ENCODE assay signal across 7 mouse cellular contexts in genomic region chr4:139213935-139214371, GRCm38 (mm10). TPM values are rescaled to one million over a fixed set of nuclear protein-coding genes. Genes with fewer than 3 reads are reported as not detected.
A peak's percentile ranks its signal among the peaks of the same experiment; 100 is the strongest.
DNase-seq lines count a peak whose midpoint lies in the region; ATAC-seq and TF ChIP-seq lines count a peak whose summit lies in the region.

No protein-coding gene starts in this region.

- no peak for TF ChIP-seq POLR2A in spleen, adult 2 months (IDR thresholded peaks at IDR 0.05; ENCODE audit: low read depth, low read length)

- no peak overlapping the region for H3K9ac ChIP-seq in forebrain, embryonic 14.5 days (ENCODE audit: low read length)
- H3K9ac ChIP-seq in midbrain, embryonic 15.5 days, result no peak overlapping the region

- H3K36me3 ChIP-seq in spleen, adult 2 months (ENCODE audit: control insufficient read depth, insufficient read depth, low read length), result peaks cover 4% of the 10 kb centered on the region; the same call in 1 of the 2 replicates
- 0 out of 2 replicates have a peak, but pooled peaks cover 3% of the 10 kb centered on the region for H3K36me3 ChIP-seq in forebrain, embryonic 14.5 days (ENCODE audit: control insufficient read depth, insufficient read depth, low read length)
- no peaks in the 10 kb centered on the region for H3K36me3 ChIP-seq in midbrain, embryonic 15.5 days (replicated peaks)

- no peak for ATAC-seq in forebrain, embryonic 14.5 days
- no peak for ATAC-seq in midbrain, embryonic 15.5 days (replicated peaks)

- peak in 1 of 2 experiments; percentile 32 for DNase-seq in spleen, adult 2 months (ENCODE audit: low read depth in 1 of 2, low spot score in 2 of 2)
- no peak for DNase-seq in spleen, postnatal 4 days (ENCODE audit: low spot score in 2 of 2)
- DNase-seq in gastrocnemius, postnatal 25 days, result peak; percentile 59
- DNase-seq in kidney, postnatal 10 days, result peak; percentile 68
- no peak for DNase-seq in forebrain, embryonic 14.5 days (ENCODE audit: low spot score)
- DNase-seq in urinary bladder, postnatal 10 days (ENCODE audit: low spot score), result no peak

- H3K4me3 ChIP-seq in spleen, adult 2 months (ENCODE audit: extremely low read depth, insufficient read depth, insufficient read length), result no peak overlapping the region
- H3K4me3 ChIP-seq in forebrain, embryonic 14.5 days (ENCODE audit: low read depth, low read length), result no peak overlapping the region
- H3K4me3 ChIP-seq in midbrain, embryonic 15.5 days, result no peak overlapping the region

- TF ChIP-seq CTCF in spleen, adult 2 months (IDR thresholded peaks at IDR 0.05; ENCODE audit: extremely low read depth, insufficient read depth, insufficient read length, insufficient replicate concordance), result no peak

- no peaks in the 10 kb centered on the region for H3K27me3 ChIP-seq in spleen, adult 2 months (ENCODE audit: control insufficient read depth, insufficient read depth, low read length)
- H3K27me3 ChIP-seq in forebrain, embryonic 14.5 days (replicated peaks; ENCODE audit: control insufficient read depth, insufficient read depth, low read length), result no peaks in the 10 kb centered on the region
- H3K27me3 ChIP-seq in midbrain, embryonic 15.5 days (replicated peaks), result no peaks in the 10 kb centered on the region

- H3K27ac ChIP-seq in spleen, adult 2 months (ENCODE audit: insufficient read depth, low read length), result peak overlapping the region; percentile 37; the same call in 1 of the 2 replicates
- H3K27ac ChIP-seq in forebrain, embryonic 14.5 days (ENCODE audit: low read depth, low read length), result no peak overlapping the region
- H3K27ac ChIP-seq in midbrain, embryonic 15.5 days, result no peak overlapping the region

- 30% methylated on average over 11 of the region's 11 CpGs for WGBS in spleen, adult 2 months
- WGBS in forebrain, embryonic 14.5 days, result 89% methylated on average over 11 of the region's 11 CpGs
- WGBS in midbrain, embryonic 15.5 days, result 81% methylated on average over 11 of the region's 11 CpGs

- peaks cover 41% of the 10 kb centered on the region for H3K4me1 ChIP-seq in spleen, adult 2 months (ENCODE audit: control insufficient read depth, insufficient read depth, insufficient read length)
- H3K4me1 ChIP-seq in forebrain, embryonic 14.5 days (ENCODE audit: control insufficient read depth, insufficient read depth, low read length), result no peaks in the 10 kb centered on the region
- H3K4me1 ChIP-seq in midbrain, embryonic 15.5 days, result 0 out of 2 replicates have a peak, but pooled peaks cover 6% of the 10 kb centered on the region

- no peaks in the 10 kb centered on the region for H3K9me3 ChIP-seq in forebrain, embryonic 14.5 days (replicated peaks; ENCODE audit: control insufficient read depth, low read length)
- no peaks in the 10 kb centered on the region for H3K9me3 ChIP-seq in midbrain, embryonic 15.5 days

- H3K4me2 ChIP-seq in forebrain, embryonic 14.5 days (ENCODE audit: low read length), result no peak overlapping the region
- H3K4me2 ChIP-seq in midbrain, embryonic 15.5 days, result no peak overlapping the region

RNA-seq across cellular contexts. Expression of gene Capzb, which starts 21.3 kb away (rescaled TPM):
- polyA plus RNA-seq in spleen, adult 2 months (2012; rRNA removed), result 130 and 160 TPM in 2 replicates
- total RNA-seq in gastrocnemius, postnatal 25 days (2021), result 100 to 1,000 TPM; 472 to 500 TPM
- 272 and 278 TPM in 2 replicates for polyA plus RNA-seq in forebrain, embryonic 14.5 days (2014; fragmentation: Nextera tagmentation; extraction: Ambion mirVana)
- 330 and 331 TPM in 2 replicates for polyA plus RNA-seq in midbrain, embryonic 15.5 days (2015; fragmentation: Nextera tagmentation; extraction: Ambion mirVana)

Comparison
In these comparisons a context has a peak if more than half of its experiments do, and no peak if none do; other contexts are left out.
1. DNase-seq: peak in gastrocnemius, postnatal 25 days (single experiment) and kidney, postnatal 10 days (single experiment); none in spleen, postnatal 4 days (0 of 2), forebrain, embryonic 14.5 days (single experiment) and urinary bladder, postnatal 10 days (single experiment).